Mouse (Mus musculus) C2C12 (cell line): ENCODE results near the gene Fgf11.

ENCODE experiments used
- CEBPB ChIP-seq: IDR thresholded peaks from one replicate; pipeline ENCODE4 v1.6.1; 2011; ENCODE audit warnings: low read depth, mild to moderate bottlenecking, control low read depth, moderate library complexity
- CTCF ChIP-seq: IDR thresholded peaks from one replicate; pipeline ENCODE4 v1.5.1; 2011; ENCODE audit not compliant: control insufficient read depth, insufficient read depth, insufficient read length
- MAX ChIP-seq: IDR thresholded peaks from one replicate; pipeline ENCODE4 v1.6.1; 2011; ENCODE audit warnings: mild to moderate bottlenecking, control low read depth
- MYOG ChIP-seq: IDR thresholded peaks from one replicate; pipeline ENCODE4 v1.6.1; 2011; ENCODE audit not compliant: control insufficient read depth, insufficient read length; ENCODE audit errors: extremely low read depth
- USF1 ChIP-seq: IDR thresholded peaks from one replicate; pipeline ENCODE4 v1.6.1; 2011; ENCODE audit warnings: low read depth, mild to moderate bottlenecking, control low read depth, moderate library complexity

GRCm38 (mm10) chr11:69776488-69776887 lies 25.2 kb downstream of the Fgf11 start:
- TF ChIP-seq MAX (no peak), CTCF (no peak), MYOG (no peak), CEBPB (no peak), USF1 (no peak)
